In the genomic region with DNA sequence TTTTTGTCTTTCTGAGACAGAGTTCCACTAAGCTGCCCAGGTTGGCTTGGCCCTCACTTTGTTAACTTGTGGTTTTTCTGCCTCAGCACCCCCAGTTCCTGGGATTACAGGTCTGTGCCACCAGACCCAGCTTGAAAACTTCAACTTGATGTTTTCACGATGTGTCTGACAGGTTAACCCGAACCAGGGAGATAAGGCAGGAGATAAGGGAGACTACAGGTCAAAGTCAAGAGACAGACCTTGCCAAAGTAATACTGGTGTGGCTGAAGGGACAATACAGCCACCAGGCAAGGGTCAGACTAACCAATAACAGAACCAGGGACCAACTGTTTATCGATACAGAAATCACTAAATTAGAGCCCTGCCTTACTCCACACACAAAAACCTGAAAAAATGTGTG, we compare ENCODE assay signal across 17 mouse cellular contexts.
"Had no signal": no experiment of that assay in that cellular context is flagged by ENCODE, and none has a peak within 500 bp of the region (broad histone marks: within the 10 kb centered on the region; RNA-seq: fewer than 3 reads in every experiment).

No protein-coding gene starts in this region.

- H3K9ac ChIP-seq: lung, embryonic 15.5 days; midbrain, embryonic 13.5 days; midbrain, embryonic 15.5 days; neural tube, embryonic 12.5 days; stomach, embryonic 15.5 days had no signal

- H3K4me1 ChIP-seq: lung, embryonic 15.5 days; midbrain, embryonic 13.5 days; midbrain, embryonic 15.5 days; neural tube, embryonic 12.5 days; stomach, embryonic 15.5 days had no signal

- H3K9me3 ChIP-seq: lung, embryonic 15.5 days; megakaryocyte, embryonic 14.5 days; midbrain, embryonic 13.5 days; midbrain, embryonic 15.5 days; neural tube, embryonic 12.5 days; stomach, embryonic 15.5 days had no signal

- H3K4me2 ChIP-seq: lung, embryonic 15.5 days; midbrain, embryonic 11.5 days; midbrain, embryonic 13.5 days; midbrain, embryonic 15.5 days; neural tube, embryonic 12.5 days; stomach, embryonic 15.5 days had no signal

- H3K4me3 ChIP-seq: lung, embryonic 15.5 days; megakaryocyte, embryonic 14.5 days; midbrain, embryonic 13.5 days; midbrain, embryonic 15.5 days; neural tube, embryonic 12.5 days; stomach, embryonic 15.5 days had no signal

- ATAC-seq: lung, postnatal 0 days; midbrain, embryonic 13.5 days; midbrain, embryonic 15.5 days had no signal

- H3K36me3 ChIP-seq: lung, embryonic 15.5 days; midbrain, embryonic 13.5 days; midbrain, embryonic 15.5 days; neural tube, embryonic 12.5 days; stomach, embryonic 15.5 days had no signal

- DNase-seq: lung, adult 2 months; lung, postnatal 14 days; lung, postnatal 36 days; right cerebral cortex, postnatal 14 days; thymus, adult 2 months; thymus, postnatal 25 days; thymus, postnatal 4 days had no signal

- H3K27me3 ChIP-seq: lung, embryonic 15.5 days; megakaryocyte, embryonic 14.5 days; midbrain, embryonic 13.5 days; midbrain, embryonic 15.5 days; neural tube, embryonic 12.5 days; stomach, embryonic 15.5 days had no signal

- H3K27ac ChIP-seq: lung, embryonic 15.5 days; macrophage; midbrain, embryonic 13.5 days; midbrain, embryonic 15.5 days; neural tube, embryonic 12.5 days; stomach, embryonic 15.5 days; stomach, postnatal 0 days had no signal
